Mouse (Mus musculus) G1E (cell line): ENCODE data around the gene Hook2. TPM values are rescaled to one million over a fixed set of nuclear protein-coding genes. Genes with fewer than 3 reads are reported as not detected.
A peak's percentile ranks its signal among the peaks of the same experiment; 100 is the strongest.

Experiments used
- ATAC-seq: 2 replicates; pipeline ENCODE4 v1.8.0; 2016; ENCODE audit warnings: mild to moderate bottlenecking; ENCODE audit not compliant: insufficient number of reproducible peaks, poor library complexity, low FRiP score, severe bottlenecking; ENCODE audit errors: extremely low read depth
- DNase-seq: peaks from one replicate; pipeline ENCODE4 v3.0.0; 2012; ENCODE audit warnings: low spot score
- H3K27me3 ChIP-seq: 2 replicates; pipeline ENCODE4 v1.6.1; 2012; ENCODE audit warnings: mild to moderate bottlenecking, low read length, inconsistent platforms; ENCODE audit not compliant: insufficient read depth
- H3K36me3 ChIP-seq: replicated peaks from 2 replicates; pipeline ENCODE3; 2012; ENCODE audit warnings: mild to moderate bottlenecking, inconsistent platforms
- H3K4me1 ChIP-seq: 2 replicates; pipeline ENCODE4 v1.6.1; 2012; ENCODE audit warnings: low read depth, low read length, inconsistent platforms, mixed read lengths; ENCODE audit not compliant: insufficient read depth
- H3K4me3 ChIP-seq: 2 replicates; pipeline ENCODE4 v1.5.1; 2012; ENCODE audit warnings: low read depth, mild to moderate bottlenecking, inconsistent platforms, low read length, moderate library complexity, mixed read lengths
- H3K9me3 ChIP-seq: replicated peaks from 2 replicates; pipeline ENCODE4 v1.6.1; 2012; ENCODE audit warnings: inconsistent platforms
- CTCF ChIP-seq: IDR thresholded peaks from 2 replicates; pipeline ENCODE4 v1.5.1; 2012; ENCODE audit warnings: low read depth, low read length, inconsistent platforms, mixed read lengths
- GATA1 ChIP-seq: IDR thresholded peaks from 2 replicates; pipeline ENCODE4 v1.6.1; 2012; ENCODE audit warnings: borderline replicate concordance, low read length, inconsistent platforms, mixed read lengths
- GATA2 ChIP-seq: IDR thresholded peaks from 2 replicates; pipeline ENCODE4 v1.6.1; 2012; ENCODE audit warnings: low read depth, low read length, inconsistent platforms, borderline replicate concordance
- POLR2AphosphoS5 ChIP-seq: IDR thresholded peaks from 2 replicates; pipeline ENCODE4 v1.6.1; 2012; ENCODE audit warnings: low read depth, low read length, inconsistent platforms; ENCODE audit not compliant: insufficient replicate concordance
- TAL1 ChIP-seq: conservative IDR thresholded peaks from 2 replicates; pipeline ENCODE4 v1.6.1; 2012; ENCODE audit warnings: low read depth, low read length, inconsistent platforms, mixed read lengths
- polyA plus RNA-seq: library from polyadenylated mRNA; stranded (reverse); fragments of >175 nt; gene quantifications from 2 replicates; pipeline ENCODE4 v1.2.3, GENCODE M21; 2012
- total RNA-seq, 2 experiments: library from RNA; stranded (forward) in 1 of 2; stranded (reverse) in 1 of 2; fragments of 200-1000 nt in 1 of 2; fragments of >200 nt in 1 of 2; fragmentation: Nextera tagmentation in 1 of 2; gene quantifications; 2 replicates each; pipeline ENCODE4 v1.2.3; 2014 to 2017

The Hook2 gene
- total and polyA plus RNA-seq, 3 experiments: 3.4 to 12.2 (median 8.2) TPM

- ATAC-seq (no peak), DNase-seq (no peak)
- no peaks in the 10 kb centered on the region for H3K9me3 ChIP-seq
- TF ChIP-seq GATA2 (no peak), CTCF (no peak), GATA1 (no peak), TAL1 (no peak), POLR2AphosphoS5 (no peak)
- peaks cover 25% of the 10 kb centered on the region for H3K36me3 ChIP-seq
- peaks cover 46% of the 10 kb centered on the region for H3K4me1 ChIP-seq
- H3K27me3 ChIP-seq: no peaks in the 10 kb centered on the region
- peak overlapping the region; percentile 79 for H3K4me3 ChIP-seq
Observed at GRCm38 (mm10) chr8:84990836-84991235, 433 bp downstream of the Hook2 start.

DNA sequence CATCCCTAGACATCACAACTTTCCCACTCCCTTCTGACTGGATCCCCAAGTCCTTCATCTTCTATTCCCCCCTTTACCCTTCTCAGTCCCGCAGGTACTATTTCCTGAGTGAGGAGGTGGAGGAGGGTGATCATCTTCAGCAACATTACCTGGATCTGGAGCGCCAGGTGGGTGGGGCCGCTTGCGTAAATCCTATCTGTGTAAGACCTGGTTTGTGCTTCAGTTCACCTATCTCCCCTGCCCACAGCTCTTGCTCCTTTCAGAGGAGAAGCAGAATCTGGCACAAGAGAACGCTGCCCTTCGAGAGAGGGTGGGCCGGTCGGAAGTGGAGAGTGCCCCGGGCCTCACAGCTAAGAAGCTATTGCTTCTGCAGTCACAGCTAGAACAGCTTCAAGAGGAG is 4.0 kb downstream of the Hook2 start:
- ATAC-seq (no peak), DNase-seq (no peak)
- Histone ChIP-seq H3K9me3 (no peaks in the 10 kb centered on the region), H3K36me3 (peaks cover 49% of the 10 kb centered on the region), H3K4me3 (no peak overlapping the region), H3K27me3 (no peaks in the 10 kb centered on the region), H3K4me1 (peaks cover 30% of the 10 kb centered on the region)
- TF ChIP-seq GATA2: no peak
- no peak for TF ChIP-seq POLR2AphosphoS5
- no peak for TF ChIP-seq TAL1
- no peak for TF ChIP-seq CTCF
- no peak for TF ChIP-seq GATA1

- ATAC-seq (no peak), DNase-seq (no peak)
- H3K36me3 ChIP-seq: peaks cover 49% of the 10 kb centered on the region
- H3K4me3 ChIP-seq: no peak overlapping the region
- H3K27me3 ChIP-seq: no peaks in the 10 kb centered on the region
- H3K4me1 ChIP-seq: peaks cover 27% of the 10 kb centered on the region
- H3K9me3 ChIP-seq: no peaks in the 10 kb centered on the region
- TF ChIP-seq CTCF: no peak
- no peak for TF ChIP-seq GATA2
- no peak for TF ChIP-seq POLR2AphosphoS5
- no peak for TF ChIP-seq GATA1
- TF ChIP-seq TAL1: no peak
Observed at GRCm38 (mm10) chr8:84995680-84996079, 5.3 kb downstream of the Hook2 start.

GRCm38 (mm10) chr8:84996978-84997377 is 6.6 kb downstream of the Hook2 start:
- DNase-seq (no peak), ATAC-seq (no peak)
- Histone ChIP-seq H3K27me3 (no peaks in the 10 kb centered on the region), H3K36me3 (peaks cover 59% of the 10 kb centered on the region), H3K9me3 (no peaks in the 10 kb centered on the region), H3K4me1 (peaks cover 17% of the 10 kb centered on the region), H3K4me3 (no peak overlapping the region)
- TF ChIP-seq POLR2AphosphoS5: no peak
- TF ChIP-seq CTCF: no peak
- no peak for TF ChIP-seq GATA1
- TF ChIP-seq TAL1: no peak

DNA sequence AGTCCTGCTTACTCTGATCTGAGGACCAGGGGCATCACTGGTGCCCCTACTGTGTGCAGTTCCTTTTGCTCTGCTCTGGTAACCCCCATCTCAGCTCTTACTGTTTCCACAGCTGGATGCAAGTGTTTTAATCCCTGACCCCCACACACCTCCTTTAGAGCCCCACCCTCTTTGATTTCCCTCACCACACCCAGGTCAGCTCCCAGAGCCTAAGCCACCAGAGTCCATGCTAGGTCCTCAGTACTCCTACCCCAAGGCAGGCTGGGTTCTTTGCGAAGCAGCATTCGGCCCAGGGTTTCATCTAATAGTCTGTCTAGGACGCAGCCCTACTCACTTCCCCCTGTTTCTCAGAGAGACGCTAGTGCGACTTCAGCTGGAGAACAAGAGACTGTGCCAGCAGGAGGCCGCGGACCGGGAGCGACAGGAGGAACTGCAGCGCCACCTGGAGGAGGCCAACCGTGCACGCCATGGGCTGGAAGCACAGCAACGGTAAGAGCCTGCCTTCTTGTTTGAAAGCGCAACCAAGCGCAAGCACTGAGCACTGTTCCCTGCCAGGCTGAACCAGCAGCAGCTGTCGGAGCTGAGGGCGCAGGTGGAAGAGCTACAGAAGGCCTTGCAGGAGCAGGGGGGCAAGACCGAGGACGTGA is 7.4 kb downstream of the Hook2 start:
- H3K4me1 ChIP-seq: peaks cover 17% of the 10 kb centered on the region
- ATAC-seq: peak; percentile 68
- H3K9me3 ChIP-seq: no peaks in the 10 kb centered on the region
- peaks cover 67% of the 10 kb centered on the region for H3K36me3 ChIP-seq
- H3K27me3 ChIP-seq: no peaks in the 10 kb centered on the region
- DNase-seq: peak; percentile 78
- peak overlapping the region; percentile 36; the same call in 1 of the 2 replicates for H3K4me3 ChIP-seq
- TF ChIP-seq GATA1 (no peak), GATA2 (no peak), CTCF (peak; percentile 77), POLR2AphosphoS5 (no peak)

- no peak for ATAC-seq
- TF ChIP-seq POLR2AphosphoS5: no peak
- TF ChIP-seq CTCF: no peak
- no peak for TF ChIP-seq TAL1
- no peak for TF ChIP-seq GATA2
- TF ChIP-seq GATA1: no peak
Observed at GRCm38 (mm10) chr8:85007686-85008085, 17.3 kb downstream of the Hook2 start.

More at GRCm38 (mm10) chr8:85007686-85008085, 17.3 kb downstream of the Hook2 start:
- no peak overlapping the region for H3K4me3 ChIP-seq
- peaks cover 37% of the 10 kb centered on the region for H3K27me3 ChIP-seq
- H3K36me3 ChIP-seq: peaks cover 3% of the 10 kb centered on the region
- DNase-seq: no peak
- H3K9me3 ChIP-seq: peaks cover 3% of the 10 kb centered on the region
- H3K4me1 ChIP-seq: no peaks in the 10 kb centered on the region; the same call in 1 of the 2 replicates
